Mouse (Mus musculus) right cerebral cortex, postnatal 4 days (tissue): ENCODE measurements around the gene Cyp3a13.
"Not testable (repeated sequence)": the region's sequence is repeated elsewhere in the genome, so short reads cannot be mapped to it uniquely, and the experiment has no call there.

Source experiments
- DNase-seq: peaks from one replicate; pipeline ENCODE4 v3.0.0-alpha.2; 2022

The Cyp3a13 gene

GRCm38 (mm10) chr5:137921532-137921931 lies at the start of gene Cyp3a13:
Gene Cyp3a13 (minus strand): TSS chr5:137921619.
- no peak for DNase-seq

- no peak for DNase-seq
Measured at GRCm38 (mm10) chr5:137966492-137966891, 45.1 kb upstream of the Cyp3a13 start.

GRCm38 (mm10) chr5:137962945-137963344 lies 41.5 kb upstream of the Cyp3a13 start, which contains the start of gene Gjc3:
Gene Gjc3 (minus strand): TSS chr5:137963098.
- no peak for DNase-seq

- no peak for DNase-seq
Measured at GRCm38 (mm10) chr5:137956404-137956803, 35.0 kb upstream of the Cyp3a13 start.

GRCm38 (mm10) chr5:137951218-137951617 lies 29.8 kb upstream of the Cyp3a13 start:
- peak; percentile 12 for DNase-seq

- no peak for DNase-seq
Measured at GRCm38 (mm10) chr5:137947303-137947702, 25.9 kb upstream of the Cyp3a13 start.

GRCm38 (mm10) chr5:137943133-137943532 lies 21.7 kb upstream of the Cyp3a13 start:
- no peak for DNase-seq

GRCm38 (mm10) chr5:137940948-137941347 lies 19.5 kb upstream of the Cyp3a13 start:
- no peak for DNase-seq

GRCm38 (mm10) chr5:137937238-137937637 lies 15.8 kb upstream of the Cyp3a13 start:
- no peak for DNase-seq

- no peak for DNase-seq
Measured at GRCm38 (mm10) chr5:137936486-137936885, 15.1 kb upstream of the Cyp3a13 start.

GRCm38 (mm10) chr5:137933934-137934333 lies 12.5 kb upstream of the Cyp3a13 start:
- not testable (repeated sequence) for DNase-seq

GRCm38 (mm10) chr5:137928439-137928838 lies 7.0 kb upstream of the Cyp3a13 start:
- DNase-seq = no peak

- no peak for DNase-seq
Measured at GRCm38 (mm10) chr5:137922171-137922570, 752 bp upstream of the Cyp3a13 start.

- DNase-seq = no peak
Measured at GRCm38 (mm10) chr5:137915550-137915949, 5.9 kb downstream of the Cyp3a13 start.

GRCm38 (mm10) chr5:137914508-137914907 lies 6.9 kb downstream of the Cyp3a13 start:
- DNase-seq = no peak

GRCm38 (mm10) chr5:137909564-137910262 lies 11.7 kb downstream of the Cyp3a13 start:
- DNase-seq = no peak

GRCm38 (mm10) chr5:137897812-137898211 lies 23.6 kb downstream of the Cyp3a13 start:
- no peak for DNase-seq

- DNase-seq = no peak
Measured at GRCm38 (mm10) chr5:137892954-137893353, 28.5 kb downstream of the Cyp3a13 start.

- DNase-seq = no peak
Measured at GRCm38 (mm10) chr5:137887666-137888065, 33.8 kb downstream of the Cyp3a13 start.

GRCm38 (mm10) chr5:137885894-137886293 lies 35.5 kb downstream of the Cyp3a13 start:
- DNase-seq = peak; percentile 65

GRCm38 (mm10) chr5:137883345-137883744 lies 38.1 kb downstream of the Cyp3a13 start:
- DNase-seq = no peak

GRCm38 (mm10) chr5:137882922-137883321 lies 38.5 kb downstream of the Cyp3a13 start:
- no peak for DNase-seq

- DNase-seq = peak; percentile 14
Measured at GRCm38 (mm10) chr5:137877860-137878259, 43.6 kb downstream of the Cyp3a13 start.

GRCm38 (mm10) chr5:137875054-137875453 lies 46.4 kb downstream of the Cyp3a13 start:
- DNase-seq = no peak

- not testable (repeated sequence) for DNase-seq
Measured at GRCm38 (mm10) chr5:137872381-137872702, 49.1 kb downstream of the Cyp3a13 start.
